Mouse (Mus musculus): ENCODE results near the gene Strip2. TPM values are rescaled to one million over a fixed set of nuclear protein-coding genes. Genes with fewer than 3 reads are reported as not detected.

Gene Strip2
- polyA plus RNA-seq, 1 experiment from 2014 or later = 1.5 TPM

DNA sequence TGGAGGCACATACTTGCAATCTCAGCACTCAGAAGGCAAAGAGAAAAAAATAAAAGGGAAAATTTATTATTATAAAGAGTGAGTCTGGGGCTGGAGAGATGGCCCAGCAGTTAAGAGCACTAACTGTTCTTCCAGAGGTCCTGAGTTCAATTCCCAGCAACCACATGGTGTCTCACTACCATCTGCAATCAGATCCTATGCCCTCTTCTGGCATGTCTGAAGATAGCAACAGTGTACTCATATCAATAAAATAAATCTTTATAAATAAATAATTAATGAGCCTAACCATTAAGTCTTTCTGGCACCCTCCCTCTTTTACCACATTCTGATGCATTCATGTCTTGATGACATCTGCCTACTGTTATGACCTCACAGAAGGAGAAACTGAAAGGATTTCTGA, 65.0 kb downstream of the Strip2 start:
- no peaks in the 10 kb centered on the region for H3K36me3 ChIP-seq (ENCODE audit: insufficient read depth, low read length)
- H3K27me3 ChIP-seq (ENCODE audit: insufficient read depth, low read length) = no peaks in the 10 kb centered on the region
- no peak for ATAC-seq (ENCODE audit: low FRiP score, low TSS enrichment)
- no peak overlapping the region for H3K4me2 ChIP-seq (replicated peaks; ENCODE audit: low read depth, low read length)
- H3K9me3 ChIP-seq (ENCODE audit: low read length) = no peaks in the 10 kb centered on the region
- no peak overlapping the region for H3K27ac ChIP-seq (ENCODE audit: low read length)
- peaks cover 8% of the 10 kb centered on the region for H3K4me1 ChIP-seq (ENCODE audit: insufficient read depth, low read length)
- H3K4me3 ChIP-seq (ENCODE audit: low read length) = no peak overlapping the region
- H3K9ac ChIP-seq (replicated peaks; ENCODE audit: low read length) = no peak overlapping the region

DNA sequence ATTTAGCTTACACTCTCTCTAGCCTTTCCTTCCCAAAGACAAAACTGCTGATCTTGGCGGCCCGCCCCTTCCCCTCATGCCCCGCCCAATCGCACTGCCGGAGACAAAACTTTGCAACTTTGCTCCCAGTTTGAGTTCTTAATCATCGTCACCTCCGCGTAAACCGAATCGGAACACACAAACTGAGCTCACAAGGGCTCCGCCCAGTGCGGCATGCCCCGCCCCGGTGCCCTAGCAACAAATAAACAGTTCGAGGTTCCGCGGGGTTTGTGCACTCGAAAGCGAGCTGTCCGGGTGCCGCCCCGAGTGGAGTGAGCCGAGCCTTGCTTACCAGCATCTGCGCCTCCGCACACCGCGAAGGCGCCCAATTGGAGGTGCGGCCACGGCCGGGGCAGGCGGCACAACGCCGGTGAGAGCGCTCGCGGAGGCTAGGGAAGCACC, 68.3 kb downstream of the Strip2 start:
- H3K27ac ChIP-seq (ENCODE audit: low read length) = 0 out of 2 replicates have a peak overlapping the region, but pooled peaks have one; percentile 34
- no peaks in the 10 kb centered on the region for H3K27me3 ChIP-seq (ENCODE audit: insufficient read depth, low read length)
- peak overlapping the region; percentile 96 for H3K4me2 ChIP-seq (replicated peaks; ENCODE audit: low read depth, low read length)
- H3K4me1 ChIP-seq (ENCODE audit: insufficient read depth, low read length) = peaks cover 11% of the 10 kb centered on the region
- ATAC-seq (ENCODE audit: low FRiP score, low TSS enrichment) = peak; percentile 88
- H3K36me3 ChIP-seq (ENCODE audit: insufficient read depth, low read length) = no peaks in the 10 kb centered on the region
- WGBS = 0% methylated on average over 37 of the region's 37 CpGs
- H3K9ac ChIP-seq (replicated peaks; ENCODE audit: low read length) = peak overlapping the region; percentile 67
- peak overlapping the region; percentile 69 for H3K4me3 ChIP-seq (ENCODE audit: low read length)
- H3K9me3 ChIP-seq (ENCODE audit: low read length) = no peaks in the 10 kb centered on the region

DNA sequence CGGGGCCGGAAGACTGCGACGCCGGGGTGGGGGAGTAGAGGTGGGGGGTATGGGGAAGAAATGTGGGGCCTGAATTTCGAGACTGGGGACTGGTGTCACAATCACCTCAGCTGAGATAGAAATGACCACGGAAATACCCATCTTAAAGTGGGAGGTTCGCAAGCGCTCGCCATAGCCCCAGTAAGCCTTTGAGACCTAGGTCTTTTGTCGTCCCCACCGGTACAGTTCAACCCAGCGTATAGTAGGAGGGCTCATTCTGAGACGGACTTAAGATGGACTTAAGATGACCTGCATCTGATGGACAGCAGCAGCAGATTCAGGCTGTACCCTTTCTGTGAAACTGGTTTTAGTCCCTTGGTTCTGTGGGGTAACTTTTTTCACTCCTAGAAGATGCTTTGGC, 68.7 kb downstream of the Strip2 start:
- peak overlapping the region; percentile 96 for H3K4me2 ChIP-seq (replicated peaks; ENCODE audit: low read depth, low read length)
- WGBS = 1% methylated on average over 14 of the region's 14 CpGs
- H3K27ac ChIP-seq (ENCODE audit: low read length) = 0 out of 2 replicates have a peak overlapping the region, but pooled peaks have one; percentile 34
- H3K9me3 ChIP-seq (ENCODE audit: low read length) = no peaks in the 10 kb centered on the region
- H3K4me1 ChIP-seq (ENCODE audit: insufficient read depth, low read length) = peaks cover 11% of the 10 kb centered on the region
- H3K36me3 ChIP-seq (ENCODE audit: insufficient read depth, low read length) = no peaks in the 10 kb centered on the region
- peak overlapping the region; percentile 69 for H3K4me3 ChIP-seq (ENCODE audit: low read length)
- H3K27me3 ChIP-seq (ENCODE audit: insufficient read depth, low read length) = no peaks in the 10 kb centered on the region
- peak; percentile 67 for ATAC-seq (ENCODE audit: low FRiP score, low TSS enrichment)
- H3K9ac ChIP-seq (replicated peaks; ENCODE audit: low read length) = peak overlapping the region; percentile 67

DNA sequence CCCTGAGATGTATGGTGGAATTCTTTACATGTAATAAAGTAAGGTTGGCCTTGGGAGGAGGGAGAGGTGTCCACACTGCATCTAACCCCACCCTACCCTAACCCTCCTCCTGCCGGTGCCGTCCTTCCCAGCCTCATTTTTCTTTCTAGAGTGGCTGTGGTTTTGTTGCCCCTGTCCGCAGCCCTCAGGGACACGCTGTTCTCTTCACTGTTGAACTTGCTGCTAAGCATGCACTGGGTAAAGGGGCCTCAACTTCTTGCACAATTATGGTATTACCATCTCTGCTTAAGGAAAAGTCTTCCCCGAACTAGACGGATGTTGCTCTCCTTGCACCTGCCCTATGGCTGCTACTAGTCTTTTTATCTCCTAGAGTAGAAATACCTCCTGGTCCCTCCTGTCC, 69.2 kb downstream of the Strip2 start:
- no peaks in the 10 kb centered on the region for H3K27me3 ChIP-seq (ENCODE audit: insufficient read depth, low read length)
- no peak for ATAC-seq (ENCODE audit: low FRiP score, low TSS enrichment)
- peak overlapping the region; percentile 69 for H3K4me3 ChIP-seq (ENCODE audit: low read length)
- H3K36me3 ChIP-seq (ENCODE audit: insufficient read depth, low read length) = no peaks in the 10 kb centered on the region
- no peaks in the 10 kb centered on the region for H3K9me3 ChIP-seq (ENCODE audit: low read length)
- WGBS = 56% methylated on average over 6 of the region's 6 CpGs
- H3K9ac ChIP-seq (replicated peaks; ENCODE audit: low read length) = no peak overlapping the region
- H3K27ac ChIP-seq (ENCODE audit: low read length) = no peak overlapping the region
- peaks cover 11% of the 10 kb centered on the region for H3K4me1 ChIP-seq (ENCODE audit: insufficient read depth, low read length)
- peak overlapping the region; percentile 96 for H3K4me2 ChIP-seq (replicated peaks; ENCODE audit: low read depth, low read length)

DNA sequence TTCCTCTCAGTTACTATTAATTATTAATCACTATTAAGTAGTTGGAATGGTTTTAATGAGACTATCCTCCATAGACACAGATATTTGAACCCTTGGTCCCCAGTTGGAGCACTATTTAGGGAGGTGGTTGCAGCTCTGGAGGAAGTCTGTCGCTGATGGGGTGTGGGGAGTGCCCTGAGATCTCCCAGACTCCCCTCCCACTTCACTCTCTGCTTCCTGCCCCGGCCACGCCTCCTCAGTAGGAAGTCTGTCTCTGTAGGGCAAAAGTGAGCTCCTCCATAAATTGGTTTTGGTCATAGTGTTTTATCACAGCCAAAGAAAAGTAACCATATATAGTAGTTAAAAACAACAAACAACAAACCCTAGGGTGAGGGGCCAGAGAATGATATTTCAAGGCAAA, 70.4 kb downstream of the Strip2 start:
- no peak for ATAC-seq (ENCODE audit: low FRiP score, low TSS enrichment)

DNA sequence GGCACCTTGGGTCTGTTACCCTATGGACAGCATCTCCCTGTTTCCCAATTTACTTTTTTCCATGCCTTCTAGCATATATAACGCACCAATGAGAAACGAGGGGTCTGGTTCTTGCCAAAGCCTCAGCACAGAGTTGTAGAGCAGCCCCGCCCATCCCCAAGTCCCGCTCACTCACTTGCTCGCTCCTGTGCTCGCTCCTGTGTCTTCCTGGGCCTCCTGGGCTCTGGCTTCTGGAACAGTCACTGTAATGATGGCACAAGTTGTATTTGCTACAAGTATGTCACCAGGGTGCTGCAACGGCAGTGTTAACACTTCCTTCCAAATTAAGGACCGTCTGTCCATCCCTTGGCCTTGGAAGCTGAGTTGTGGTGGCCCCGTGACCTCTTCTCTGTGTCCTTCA, 81.3 kb downstream of the Strip2 start:
- 63% methylated on average over 9 of the region's 9 CpGs for WGBS
- no peak for ATAC-seq (ENCODE audit: low FRiP score, low TSS enrichment)
- H3K9ac ChIP-seq (replicated peaks; ENCODE audit: low read length) = no peak overlapping the region
- no peaks in the 10 kb centered on the region for H3K4me1 ChIP-seq (ENCODE audit: insufficient read depth, low read length)
- no peak overlapping the region for H3K4me2 ChIP-seq (replicated peaks; ENCODE audit: low read depth, low read length)
- no peak overlapping the region for H3K27ac ChIP-seq (ENCODE audit: low read length)
- no peaks in the 10 kb centered on the region for H3K36me3 ChIP-seq (ENCODE audit: insufficient read depth, low read length)
- no peaks in the 10 kb centered on the region for H3K9me3 ChIP-seq (ENCODE audit: low read length)
- no peaks in the 10 kb centered on the region for H3K27me3 ChIP-seq (ENCODE audit: insufficient read depth, low read length)
- H3K4me3 ChIP-seq (ENCODE audit: low read length) = no peak overlapping the region

More for the DNA sequence above, 70.4 kb downstream of the Strip2 start:
- H3K9me3 ChIP-seq (ENCODE audit: low read length) = no peaks in the 10 kb centered on the region
- WGBS = 53% methylated on average over 3 of the region's 3 CpGs
- H3K27me3 ChIP-seq (ENCODE audit: insufficient read depth, low read length) = no peaks in the 10 kb centered on the region
- no peak overlapping the region for H3K27ac ChIP-seq (ENCODE audit: low read length)
- no peak overlapping the region for H3K4me2 ChIP-seq (replicated peaks; ENCODE audit: low read depth, low read length)
- no peaks in the 10 kb centered on the region for H3K36me3 ChIP-seq (ENCODE audit: insufficient read depth, low read length)
- no peak overlapping the region for H3K4me3 ChIP-seq (ENCODE audit: low read length)
- no peak overlapping the region for H3K9ac ChIP-seq (replicated peaks; ENCODE audit: low read length)
- peaks cover 11% of the 10 kb centered on the region for H3K4me1 ChIP-seq (ENCODE audit: insufficient read depth, low read length)

DNA sequence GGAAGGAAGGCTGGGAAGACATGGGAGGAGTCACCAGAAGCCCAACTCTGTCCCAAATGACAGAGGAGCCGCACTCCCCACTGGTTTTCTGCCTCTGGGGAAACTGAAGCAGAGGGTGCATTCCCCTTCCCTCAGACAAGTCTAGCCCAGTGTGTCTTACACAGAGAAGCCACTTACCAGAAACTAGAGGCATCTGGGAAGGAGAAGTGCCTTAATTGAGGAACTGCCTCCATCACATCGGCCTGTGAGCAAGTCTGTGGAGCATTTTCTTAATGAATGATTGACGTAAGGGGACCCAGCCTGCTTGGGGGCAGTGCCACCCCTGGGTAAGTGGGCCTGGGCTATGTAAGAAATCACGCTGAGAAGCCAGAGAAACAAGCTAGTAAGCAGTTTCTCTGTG, 82.0 kb downstream of the Strip2 start:
- no peaks in the 10 kb centered on the region for H3K4me1 ChIP-seq (ENCODE audit: insufficient read depth, low read length)
- no peaks in the 10 kb centered on the region for H3K27me3 ChIP-seq (ENCODE audit: insufficient read depth, low read length)
- H3K36me3 ChIP-seq (ENCODE audit: insufficient read depth, low read length) = no peaks in the 10 kb centered on the region
- H3K9me3 ChIP-seq (ENCODE audit: low read length) = no peaks in the 10 kb centered on the region
- H3K4me3 ChIP-seq (ENCODE audit: low read length) = no peak overlapping the region
- H3K27ac ChIP-seq (ENCODE audit: low read length) = no peak overlapping the region
- no peak overlapping the region for H3K9ac ChIP-seq (replicated peaks; ENCODE audit: low read length)
- no peak for ATAC-seq (ENCODE audit: low FRiP score, low TSS enrichment)
- 52% methylated on average over 4 of the region's 4 CpGs for WGBS
- no peak overlapping the region for H3K4me2 ChIP-seq (replicated peaks; ENCODE audit: low read depth, low read length)

DNA sequence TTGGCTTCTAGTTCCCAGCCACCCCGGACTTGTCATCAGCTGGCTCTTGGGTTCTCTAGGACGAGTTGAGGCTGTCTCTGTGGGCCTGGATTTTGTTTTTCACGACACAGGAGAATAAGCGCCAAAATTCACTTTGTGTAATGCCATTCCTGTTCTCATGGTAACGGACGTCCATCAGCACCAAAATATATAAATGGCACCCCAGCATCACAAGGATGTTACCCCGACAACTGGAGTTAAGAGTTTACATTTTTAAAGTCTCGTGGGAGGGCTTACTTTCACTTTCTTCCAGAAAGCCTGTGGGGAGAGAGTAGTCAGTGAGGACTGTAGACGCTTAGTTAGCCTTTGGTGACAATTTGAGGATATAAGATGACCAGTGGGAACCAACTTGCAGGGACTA, 85.8 kb downstream of the Strip2 start:
- WGBS = 83% methylated on average over 9 of the region's 9 CpGs

DNA sequence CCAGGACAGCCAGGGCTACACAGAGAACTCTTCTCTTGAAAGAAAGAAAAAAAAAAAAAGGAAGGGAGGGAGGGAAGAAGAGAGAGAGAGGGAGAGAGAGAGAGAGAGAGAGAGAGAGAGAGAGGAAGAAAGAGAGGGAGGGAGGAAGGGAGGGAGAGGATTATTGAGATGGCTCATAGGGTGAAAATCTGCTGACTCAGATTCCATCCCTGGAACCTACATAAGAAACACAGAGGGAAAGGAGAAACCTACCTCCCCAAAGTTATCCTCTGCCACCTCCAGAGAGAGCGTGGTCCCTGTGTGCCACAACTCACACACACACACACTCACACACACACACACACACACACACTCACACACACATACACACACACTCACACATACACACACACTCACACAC, 89.0 kb downstream of the Strip2 start:
- Histone ChIP-seq H3K27ac (ENCODE audit: low read length) (no peak overlapping the region), H3K36me3 (ENCODE audit: insufficient read depth, low read length) (no peaks in the 10 kb centered on the region), H3K4me1 (ENCODE audit: insufficient read depth, low read length) (no peaks in the 10 kb centered on the region), H3K4me2 (replicated peaks; ENCODE audit: low read depth, low read length) (no peak overlapping the region), H3K27me3 (ENCODE audit: insufficient read depth, low read length) (no peaks in the 10 kb centered on the region), H3K9me3 (ENCODE audit: low read length) (no peaks in the 10 kb centered on the region), H3K4me3 (ENCODE audit: low read length) (no peak overlapping the region), H3K9ac (replicated peaks; ENCODE audit: low read length) (no peak overlapping the region)
- WGBS = 100% methylated on average over 1 of the region's 1 CpGs
- ATAC-seq (ENCODE audit: low FRiP score, low TSS enrichment) = no peak

More for the DNA sequence above, 85.8 kb downstream of the Strip2 start:
- no peak for ATAC-seq (ENCODE audit: low FRiP score, low TSS enrichment)
- Histone ChIP-seq H3K4me1 (ENCODE audit: insufficient read depth, low read length) (no peaks in the 10 kb centered on the region), H3K9ac (replicated peaks; ENCODE audit: low read length) (no peak overlapping the region), H3K36me3 (ENCODE audit: insufficient read depth, low read length) (no peaks in the 10 kb centered on the region), H3K9me3 (ENCODE audit: low read length) (no peaks in the 10 kb centered on the region), H3K4me3 (ENCODE audit: low read length) (no peak overlapping the region), H3K27ac (ENCODE audit: low read length) (no peak overlapping the region), H3K27me3 (ENCODE audit: insufficient read depth, low read length) (no peaks in the 10 kb centered on the region), H3K4me2 (replicated peaks; ENCODE audit: low read depth, low read length) (no peak overlapping the region)

DNA sequence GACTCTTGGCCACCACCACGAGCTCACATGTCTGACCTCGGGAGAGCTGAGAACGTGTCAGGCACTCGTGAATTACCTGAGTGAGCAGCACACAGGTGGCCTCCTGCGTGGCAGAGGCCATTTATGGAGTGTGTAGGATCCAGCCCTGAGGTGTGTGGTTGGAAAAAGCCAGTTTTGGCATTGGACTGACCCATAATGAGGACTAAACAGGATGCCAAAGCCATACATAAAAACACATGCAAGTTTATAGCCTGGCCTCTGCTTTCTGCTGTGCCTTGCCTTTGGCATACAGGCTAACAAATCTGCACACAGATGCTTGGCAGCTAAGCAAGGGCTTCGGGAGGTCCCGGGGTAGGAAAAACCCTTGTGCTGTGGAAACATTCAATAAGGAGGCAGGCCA, 92.4 kb downstream of the Strip2 start:
- no peak for ATAC-seq (ENCODE audit: low FRiP score, low TSS enrichment)
- 79% methylated on average over 7 of the region's 7 CpGs for WGBS

More for the DNA sequence above, 92.4 kb downstream of the Strip2 start:
- Histone ChIP-seq H3K36me3 (ENCODE audit: insufficient read depth, low read length) (no peaks in the 10 kb centered on the region), H3K4me3 (ENCODE audit: low read length) (no peak overlapping the region), H3K4me2 (replicated peaks; ENCODE audit: low read depth, low read length) (no peak overlapping the region), H3K27ac (ENCODE audit: low read length) (no peak overlapping the region), H3K4me1 (ENCODE audit: insufficient read depth, low read length) (peaks cover 3% of the 10 kb centered on the region; the same call in 1 of the 2 replicates), H3K9ac (replicated peaks; ENCODE audit: low read length) (no peak overlapping the region), H3K9me3 (ENCODE audit: low read length) (no peaks in the 10 kb centered on the region), H3K27me3 (ENCODE audit: insufficient read depth, low read length) (no peaks in the 10 kb centered on the region)
